Comparison of ENCODE assay signal across 22 mouse cellular contexts in the genomic region with DNA sequence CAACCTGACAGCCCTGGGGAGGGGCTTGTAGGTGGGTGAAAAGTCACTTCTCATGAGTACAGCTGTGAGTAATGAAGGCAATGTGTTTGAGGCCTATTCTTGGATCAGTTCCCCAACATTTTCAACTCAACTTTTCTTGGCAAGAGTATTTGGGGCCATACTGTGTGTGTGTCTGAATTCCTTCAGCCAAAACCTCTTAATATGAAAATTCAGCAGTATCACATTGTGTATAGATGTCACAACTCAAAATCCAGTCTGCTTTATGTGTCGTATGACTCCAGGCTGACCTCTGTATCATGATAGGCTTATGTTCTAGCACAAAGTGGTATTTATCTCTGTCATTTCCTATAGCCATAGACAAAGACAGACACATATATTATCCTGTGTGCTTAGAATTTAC.
DNase-seq lines count a peak whose midpoint lies in the region; ATAC-seq and TF ChIP-seq lines count a peak whose summit lies in the region.
"Had no signal": no experiment of that assay in that cellular context is flagged by ENCODE, and none has a peak within 500 bp of the region (broad histone marks: within the 10 kb centered on the region; RNA-seq: fewer than 3 reads in every experiment).

No protein-coding gene starts in this region.

- H3K9me3 ChIP-seq in forebrain, postnatal 0 days (ENCODE audit: low read length), result no peaks in the 10 kb centered on the region
- H3K9me3 ChIP-seq in forebrain, embryonic 12.5 days, result no peaks in the 10 kb centered on the region
- H3K9me3 ChIP-seq in lung, embryonic 15.5 days, result no peaks in the 10 kb centered on the region
- no peaks in the 10 kb centered on the region for H3K9me3 ChIP-seq in embryonic facial prominence, embryonic 14.5 days (ENCODE audit: control insufficient read depth, low read length)
- H3K9me3 ChIP-seq in limb, embryonic 15.5 days, result no peaks in the 10 kb centered on the region
- H3K9me3 ChIP-seq in heart, embryonic 10.5 days, result no peaks in the 10 kb centered on the region
- H3K9me3 ChIP-seq: embryonic facial prominence, embryonic 12.5 days; heart, embryonic 15.5 days; hindbrain, embryonic 13.5 days; liver, embryonic 12.5 days; midbrain, embryonic 13.5 days had no signal

- no peaks in the 10 kb centered on the region for H3K36me3 ChIP-seq in forebrain, postnatal 0 days (ENCODE audit: insufficient read depth)
- H3K36me3 ChIP-seq in forebrain, embryonic 12.5 days (replicated peaks), result no peaks in the 10 kb centered on the region
- no peaks in the 10 kb centered on the region for H3K36me3 ChIP-seq in lung, embryonic 15.5 days
- H3K36me3 ChIP-seq in embryonic facial prominence, embryonic 14.5 days (ENCODE audit: control insufficient read depth, insufficient read depth, low read length), result no peaks in the 10 kb centered on the region
- H3K36me3 ChIP-seq in limb, embryonic 15.5 days, result no peaks in the 10 kb centered on the region
- no peaks in the 10 kb centered on the region for H3K36me3 ChIP-seq in heart, embryonic 10.5 days
- H3K36me3 ChIP-seq: embryonic facial prominence, embryonic 12.5 days; heart, embryonic 15.5 days; hindbrain, embryonic 13.5 days; liver, embryonic 12.5 days; midbrain, embryonic 13.5 days had no signal

- H3K4me2 ChIP-seq in forebrain, postnatal 0 days (ENCODE audit: low read depth), result no peak overlapping the region
- no peak overlapping the region for H3K4me2 ChIP-seq in forebrain, embryonic 12.5 days
- H3K4me2 ChIP-seq in lung, embryonic 15.5 days, result no peak overlapping the region
- no peak overlapping the region for H3K4me2 ChIP-seq in embryonic facial prominence, embryonic 14.5 days (ENCODE audit: low read depth, low read length)
- no peak overlapping the region for H3K4me2 ChIP-seq in limb, embryonic 15.5 days
- H3K4me2 ChIP-seq: embryonic facial prominence, embryonic 12.5 days; heart, embryonic 15.5 days; hindbrain, embryonic 13.5 days; liver, embryonic 12.5 days; midbrain, embryonic 13.5 days had no signal

- H3K27me3 ChIP-seq in forebrain, postnatal 0 days (ENCODE audit: insufficient read depth, low read length), result no peaks in the 10 kb centered on the region
- no peaks in the 10 kb centered on the region for H3K27me3 ChIP-seq in forebrain, embryonic 12.5 days
- H3K27me3 ChIP-seq in lung, embryonic 15.5 days, result no peaks in the 10 kb centered on the region
- no peaks in the 10 kb centered on the region for H3K27me3 ChIP-seq in embryonic facial prominence, embryonic 14.5 days (replicated peaks; ENCODE audit: control insufficient read depth, insufficient read depth, low read length)
- H3K27me3 ChIP-seq in limb, embryonic 15.5 days, result no peaks in the 10 kb centered on the region
- no peaks in the 10 kb centered on the region for H3K27me3 ChIP-seq in heart, embryonic 10.5 days (ENCODE audit: insufficient read depth, poor library complexity, severe bottlenecking)
- H3K27me3 ChIP-seq: embryonic facial prominence, embryonic 12.5 days; heart, embryonic 15.5 days; hindbrain, embryonic 13.5 days; liver, embryonic 12.5 days had no signal

- TF ChIP-seq CTCF in forebrain, postnatal 0 days (IDR thresholded peaks at IDR 0.05; ENCODE audit: low read depth), result no peak

- 55% methylated on average over 1 of the region's 1 CpGs for WGBS in forebrain, postnatal 0 days
- 85% methylated on average over 1 of the region's 1 CpGs for WGBS in forebrain, embryonic 12.5 days
- WGBS in lung, embryonic 15.5 days, result 60% methylated on average over 1 of the region's 1 CpGs
- WGBS in embryonic facial prominence, embryonic 14.5 days, result 39% methylated on average over 1 of the region's 1 CpGs
- WGBS in limb, embryonic 15.5 days, result 63% methylated on average over 1 of the region's 1 CpGs
- WGBS in heart, embryonic 10.5 days, result 80% methylated on average over 1 of the region's 1 CpGs

- no peak overlapping the region for H3K4me3 ChIP-seq in forebrain, postnatal 0 days (ENCODE audit: low read depth, low read length)
- H3K4me3 ChIP-seq in forebrain, embryonic 12.5 days (replicated peaks), result no peak overlapping the region
- H3K4me3 ChIP-seq in lung, embryonic 15.5 days, result no peak overlapping the region
- no peak overlapping the region for H3K4me3 ChIP-seq in embryonic facial prominence, embryonic 14.5 days (ENCODE audit: low read depth, low read length)
- H3K4me3 ChIP-seq in limb, embryonic 15.5 days, result no peak overlapping the region
- H3K4me3 ChIP-seq in heart, embryonic 10.5 days, result no peak overlapping the region
- H3K4me3 ChIP-seq: embryonic facial prominence, embryonic 12.5 days; gastrocnemius, adult 2 months; heart, embryonic 15.5 days; hindbrain, embryonic 13.5 days; left cerebral cortex, adult 2 months; liver, embryonic 12.5 days; midbrain, embryonic 13.5 days had no signal

- H3K27ac ChIP-seq in forebrain, postnatal 0 days (ENCODE audit: low read depth, low read length), result no peak overlapping the region
- no peak overlapping the region for H3K27ac ChIP-seq in forebrain, embryonic 12.5 days
- no peak overlapping the region for H3K27ac ChIP-seq in lung, embryonic 15.5 days
- H3K27ac ChIP-seq in embryonic facial prominence, embryonic 14.5 days (replicated peaks; ENCODE audit: low read depth, low read length), result peak overlapping the region; percentile 53
- 0 out of 2 replicates have a peak overlapping the region, but pooled peaks have one; percentile 4 for H3K27ac ChIP-seq in limb, embryonic 15.5 days
- no peak overlapping the region for H3K27ac ChIP-seq in heart, embryonic 10.5 days
- H3K27ac ChIP-seq: embryonic facial prominence, embryonic 12.5 days; gastrocnemius, adult 2 months; heart, embryonic 15.5 days; hindbrain, embryonic 13.5 days; left cerebral cortex, adult 2 months; liver, embryonic 12.5 days; midbrain, embryonic 13.5 days had no signal

- peak; percentile 59; the same call in 1 of the 2 replicates for ATAC-seq in forebrain, postnatal 0 days
- no peak for ATAC-seq in forebrain, embryonic 12.5 days (ENCODE audit: low FRiP score)
- ATAC-seq in lung, embryonic 15.5 days (ENCODE audit: borderline replicate concordance, extremely low read depth, low FRiP score, low TSS enrichment), result peak; percentile 67; the same call in 1 of the 2 replicates
- peak; percentile 60; the same call in 1 of the 2 replicates for ATAC-seq in embryonic facial prominence, embryonic 14.5 days (ENCODE audit: low read depth)
- ATAC-seq in limb, embryonic 15.5 days (ENCODE audit: insufficient number of reproducible peaks, low FRiP score, low TSS enrichment, low read depth), result no peak
- ATAC-seq: liver, embryonic 12.5 days; midbrain, embryonic 13.5 days had no signal

- H3K9ac ChIP-seq in forebrain, postnatal 0 days, result no peak overlapping the region
- H3K9ac ChIP-seq in forebrain, embryonic 12.5 days, result no peak overlapping the region
- H3K9ac ChIP-seq in lung, embryonic 15.5 days, result no peak overlapping the region
- no peak overlapping the region for H3K9ac ChIP-seq in embryonic facial prominence, embryonic 14.5 days (ENCODE audit: low read depth, low read length)
- H3K9ac ChIP-seq in limb, embryonic 15.5 days, result no peak overlapping the region
- H3K9ac ChIP-seq: embryonic facial prominence, embryonic 12.5 days; heart, embryonic 15.5 days; hindbrain, embryonic 13.5 days; liver, embryonic 12.5 days; midbrain, embryonic 13.5 days had no signal

- DNase-seq in forebrain, postnatal 0 days, result no peak
- DNase-seq in lung, postnatal 25 days (ENCODE audit: low spot score), result no peak
- DNase-seq in embryonic facial prominence, embryonic 14.5 days (ENCODE audit: low spot score), result peak; percentile 85
- no peak for DNase-seq in heart, embryonic 10.5 days (ENCODE audit: low spot score)
- DNase-seq: cerebellum, adult 11 months; cerebellum, adult 9-11 months; gastrocnemius, adult 2 months; heart, postnatal 36 days; kidney, adult 9 months; left cerebral cortex, postnatal 4 days; lung, postnatal 10 days; right cerebral cortex, postnatal 14 days; thymus, postnatal 25 days had no signal

- 0 out of 2 replicates have a peak, but pooled peaks cover 5% of the 10 kb centered on the region for H3K4me1 ChIP-seq in forebrain, postnatal 0 days (ENCODE audit: insufficient read depth)
- peaks cover 15% of the 10 kb centered on the region for H3K4me1 ChIP-seq in forebrain, embryonic 12.5 days
- peaks cover 7% of the 10 kb centered on the region; the same call in 1 of the 2 replicates for H3K4me1 ChIP-seq in lung, embryonic 15.5 days
- peaks cover 29% of the 10 kb centered on the region for H3K4me1 ChIP-seq in embryonic facial prominence, embryonic 14.5 days (ENCODE audit: control insufficient read depth, insufficient read depth, low read length)
- peaks cover 13% of the 10 kb centered on the region for H3K4me1 ChIP-seq in limb, embryonic 15.5 days
- no peaks in the 10 kb centered on the region for H3K4me1 ChIP-seq in heart, embryonic 10.5 days
- H3K4me1 ChIP-seq: heart, embryonic 15.5 days; liver, embryonic 12.5 days had no signal

Comparison
In these comparisons a context has a peak if more than half of its experiments do, and no peak if none do; other contexts are left out.
1. ATAC-seq: peak in forebrain, postnatal 0 days (single experiment), lung, embryonic 15.5 days (single experiment) and embryonic facial prominence, embryonic 14.5 days (single experiment); none in forebrain, embryonic 12.5 days (single experiment) and limb, embryonic 15.5 days (single experiment).
2. H3K27ac ChIP-seq: peak in embryonic facial prominence, embryonic 14.5 days (single experiment) and limb, embryonic 15.5 days (single experiment); none in forebrain, postnatal 0 days (single experiment), forebrain, embryonic 12.5 days (single experiment), lung, embryonic 15.5 days (single experiment) and heart, embryonic 10.5 days (single experiment).